Mouse (Mus musculus): Measurements from ENCODE around the gene Arg1. TPM values are rescaled to one million over a fixed set of nuclear protein-coding genes. Genes with fewer than 3 reads are reported as not detected.

Arg1 gene
- polyA plus RNA-seq, 1 experiment = not detected

DNA sequence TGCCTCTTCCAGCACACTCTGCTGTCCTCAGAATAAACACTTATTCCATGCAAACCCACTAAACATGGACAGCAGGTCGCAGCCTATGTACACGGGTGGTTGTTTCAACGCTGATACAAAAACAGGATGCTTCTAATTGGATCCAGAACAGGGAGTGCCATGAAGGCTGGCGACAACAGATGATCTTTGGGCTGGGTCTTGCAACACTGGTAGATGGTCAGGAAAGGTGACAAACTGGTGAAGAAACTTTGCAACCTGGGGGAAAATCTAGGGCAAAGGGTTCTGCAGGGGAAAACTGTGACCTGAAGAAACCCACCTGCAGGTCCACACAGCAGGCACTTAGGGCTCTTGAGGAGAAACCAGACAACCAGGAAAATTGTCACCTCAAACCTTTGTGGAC is 4.3 kb downstream of the Arg1 start:
- no peak overlapping the region for H3K4me3 ChIP-seq
- H3K4me2 ChIP-seq (ENCODE audit: low read depth) = no peak overlapping the region
- no peak overlapping the region for H3ac ChIP-seq (ENCODE audit: control insufficient read depth, insufficient read length)
- no peaks in the 10 kb centered on the region for H3K79me2 ChIP-seq (ENCODE audit: control insufficient read depth, insufficient read depth)
- TF ChIP-seq TCF3 (IDR thresholded peaks at IDR 0.05; ENCODE audit: insufficient read length, low read depth) = no peak
- no peak for TF ChIP-seq CEBPB (IDR thresholded peaks at IDR 0.05; ENCODE audit: insufficient read depth, poor library complexity, severe bottlenecking)
- TF ChIP-seq MAX (IDR thresholded peaks at IDR 0.05; ENCODE audit: low read depth) = no peak
- no peak for TF ChIP-seq POLR2AphosphoS2 (IDR thresholded peaks at IDR 0.05; ENCODE audit: insufficient read length, low read depth)
- no peak for TF ChIP-seq MYOG (IDR thresholded peaks at IDR 0.05; ENCODE audit: control insufficient read depth in 1 of 3, insufficient read depth in 1 of 3, insufficient read length in 2 of 3, low read depth in 2 of 3)
- TF ChIP-seq TCF12 (IDR thresholded peaks at IDR 0.05; ENCODE audit: insufficient read depth, poor library complexity, severe bottlenecking) = no peak
- TF ChIP-seq REST (IDR thresholded peaks at IDR 0.05; ENCODE audit: insufficient read depth, insufficient read length) = no peak
- TF ChIP-seq E2F4 (IDR thresholded peaks at IDR 0.05; ENCODE audit: insufficient read depth) = no peak
- no peak for TF ChIP-seq SRF (IDR thresholded peaks at IDR 0.05; ENCODE audit: control insufficient read depth, insufficient read length, low read depth)
- TF ChIP-seq USF1 (IDR thresholded peaks at IDR 0.05; ENCODE audit: low read depth) = no peak
- no peak for TF ChIP-seq POLR2A (IDR thresholded peaks at IDR 0.05; ENCODE audit: insufficient read length, low read depth)
- TF ChIP-seq MYOD1 (IDR thresholded peaks at IDR 0.05; ENCODE audit: control insufficient read depth in 1 of 3, insufficient read length in 2 of 3, low read depth in 2 of 3) = no peak
- no peaks in the 10 kb centered on the region for H3K36me3 ChIP-seq (ENCODE audit: control insufficient read depth, insufficient read depth)
- H3K27me3 ChIP-seq (ENCODE audit: control insufficient read depth, insufficient read depth, insufficient read length) = no peaks in the 10 kb centered on the region

GRCm38 (mm10) chr10:24915486-24915885 is 11.8 kb downstream of the Arg1 start:
- TF ChIP-seq POLR2A (IDR thresholded peaks at IDR 0.05; ENCODE audit: insufficient read length, low read depth) (no peak), TCF3 (IDR thresholded peaks at IDR 0.05; ENCODE audit: insufficient read length, low read depth) (no peak)
- Histone ChIP-seq H3K36me3 (ENCODE audit: control insufficient read depth, insufficient read depth) (peaks cover 22% of the 10 kb centered on the region), H3K79me2 (ENCODE audit: control insufficient read depth, insufficient read depth) (no peaks in the 10 kb centered on the region), H3K4me3 (no peak overlapping the region), H3K27me3 (ENCODE audit: control insufficient read depth, insufficient read depth, insufficient read length) (no peaks in the 10 kb centered on the region), H3K4me2 (ENCODE audit: low read depth) (no peak overlapping the region), H3ac (ENCODE audit: control insufficient read depth, insufficient read length) (no peak overlapping the region)

GRCm38 (mm10) chr10:24912576-24912975 is 14.7 kb downstream of the Arg1 start:
- Histone ChIP-seq H3ac (ENCODE audit: control insufficient read depth, insufficient read length) (no peak overlapping the region), H3K36me3 (ENCODE audit: control insufficient read depth, insufficient read depth) (peaks cover 32% of the 10 kb centered on the region), H3K79me2 (ENCODE audit: control insufficient read depth, insufficient read depth) (no peaks in the 10 kb centered on the region), H3K4me3 (no peak overlapping the region), H3K4me2 (ENCODE audit: low read depth) (no peak overlapping the region), H3K27me3 (ENCODE audit: control insufficient read depth, insufficient read depth, insufficient read length) (no peaks in the 10 kb centered on the region)
- TF ChIP-seq POLR2A (IDR thresholded peaks at IDR 0.05; ENCODE audit: insufficient read length, low read depth) (no peak), MYOD1 (IDR thresholded peaks at IDR 0.05; ENCODE audit: control insufficient read depth in 1 of 3, insufficient read length in 2 of 3, low read depth in 2 of 3) (no peak)

DNA sequence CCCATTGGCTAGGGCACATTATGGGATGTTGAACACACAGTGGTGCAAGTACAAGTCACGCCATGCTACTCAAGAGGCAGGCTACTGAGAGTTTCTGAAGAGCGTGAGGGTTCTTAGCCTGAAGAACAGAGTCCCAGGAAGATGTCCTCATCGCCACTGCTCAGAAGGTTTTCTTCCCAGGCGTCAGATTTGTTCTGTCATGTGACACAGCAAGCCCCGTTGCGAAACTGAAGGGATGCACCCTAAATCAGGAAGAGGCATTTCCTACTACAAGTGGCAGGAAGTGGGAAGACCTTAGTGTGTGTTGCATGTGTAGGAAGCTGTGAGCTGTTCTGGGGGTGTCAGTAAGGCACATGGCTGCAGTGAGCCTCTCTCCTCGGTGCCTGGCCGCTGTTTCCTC is 16.1 kb downstream of the Arg1 start:
- no peaks in the 10 kb centered on the region for H3K27me3 ChIP-seq (ENCODE audit: control insufficient read depth, insufficient read depth, insufficient read length)
- H3K4me2 ChIP-seq (ENCODE audit: low read depth) = no peak overlapping the region
- no peak for TF ChIP-seq SRF (IDR thresholded peaks at IDR 0.05; ENCODE audit: control insufficient read depth, insufficient read length, low read depth)
- TF ChIP-seq CEBPB (IDR thresholded peaks at IDR 0.05; ENCODE audit: insufficient read depth, poor library complexity, severe bottlenecking) = no peak
- TF ChIP-seq POLR2AphosphoS2 (IDR thresholded peaks at IDR 0.05; ENCODE audit: insufficient read length, low read depth) = no peak
- TF ChIP-seq TCF3 (IDR thresholded peaks at IDR 0.05; ENCODE audit: insufficient read length, low read depth) = no peak
- H3K79me2 ChIP-seq (ENCODE audit: control insufficient read depth, insufficient read depth) = no peaks in the 10 kb centered on the region
- no peak overlapping the region for H3ac ChIP-seq (ENCODE audit: control insufficient read depth, insufficient read length)
- H3K4me3 ChIP-seq = no peak overlapping the region
- peaks cover 32% of the 10 kb centered on the region for H3K36me3 ChIP-seq (ENCODE audit: control insufficient read depth, insufficient read depth)

DNA sequence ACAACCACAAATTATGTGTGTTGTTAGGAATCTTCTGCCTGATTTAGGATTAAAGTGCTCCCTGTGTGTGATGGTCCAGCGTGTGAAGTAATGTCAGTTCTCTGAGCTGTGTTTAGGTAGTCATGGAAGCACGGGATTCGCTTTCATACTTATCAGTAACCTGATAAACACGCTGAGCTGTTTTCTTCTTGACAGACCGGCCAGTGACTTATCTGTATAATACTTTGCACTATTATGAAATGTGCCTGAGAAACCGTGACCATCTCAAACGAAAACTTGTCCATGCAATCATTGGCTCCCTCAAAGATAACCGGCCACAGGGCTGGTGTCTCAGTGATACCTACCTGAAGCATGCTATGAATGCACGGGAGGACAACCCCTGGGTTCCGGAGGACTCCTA is 21.7 kb downstream of the Arg1 start:
- H3K4me3 ChIP-seq = no peak overlapping the region
- H3ac ChIP-seq (ENCODE audit: control insufficient read depth, insufficient read length) = no peak overlapping the region
- TF ChIP-seq TCF12 (IDR thresholded peaks at IDR 0.05; ENCODE audit: insufficient read depth, poor library complexity, severe bottlenecking) (no peak), USF1 (IDR thresholded peaks at IDR 0.05; ENCODE audit: low read depth) (no peak), E2F4 (IDR thresholded peaks at IDR 0.05; ENCODE audit: insufficient read depth) (no peak), MYOD1 (IDR thresholded peaks at IDR 0.05; ENCODE audit: control insufficient read depth in 1 of 3, insufficient read length in 2 of 3, low read depth in 2 of 3) (no peak), CEBPB (IDR thresholded peaks at IDR 0.05; ENCODE audit: insufficient read depth, poor library complexity, severe bottlenecking) (no peak), TCF3 (IDR thresholded peaks at IDR 0.05; ENCODE audit: insufficient read length, low read depth) (no peak), POLR2AphosphoS2 (IDR thresholded peaks at IDR 0.05; ENCODE audit: insufficient read length, low read depth) (no peak), REST (IDR thresholded peaks at IDR 0.05; ENCODE audit: insufficient read depth, insufficient read length) (no peak), SRF (IDR thresholded peaks at IDR 0.05; ENCODE audit: control insufficient read depth, insufficient read length, low read depth) (no peak), MYOG (IDR thresholded peaks at IDR 0.05; ENCODE audit: control insufficient read depth in 1 of 3, insufficient read depth in 1 of 3, insufficient read length in 2 of 3, low read depth in 2 of 3) (no peak), POLR2A (IDR thresholded peaks at IDR 0.05; ENCODE audit: insufficient read length, low read depth) (no peak), MAX (IDR thresholded peaks at IDR 0.05; ENCODE audit: low read depth) (no peak)
- no peaks in the 10 kb centered on the region for H3K79me2 ChIP-seq (ENCODE audit: control insufficient read depth, insufficient read depth)
- H3K27me3 ChIP-seq (ENCODE audit: control insufficient read depth, insufficient read depth, insufficient read length) = no peaks in the 10 kb centered on the region
- H3K4me2 ChIP-seq (ENCODE audit: low read depth) = no peak overlapping the region
- H3K36me3 ChIP-seq (ENCODE audit: control insufficient read depth, insufficient read depth) = peaks cover 49% of the 10 kb centered on the region
